Mouse (Mus musculus) midbrain, embryonic 15.5 days (tissue): ENCODE data around the gene C1ql4. TPM values are rescaled to one million over a fixed set of nuclear protein-coding genes. Genes with fewer than 3 reads are reported as not detected.

Experiments
- ATAC-seq: fragments of 200-750 bp; cut with Nextera tagmentation; replicated peaks from 2 replicates; pipeline ENCODE4 v1.8.0; 2017; ENCODE audit warnings: moderate TSS enrichment
- H3K27ac ChIP-seq: fragments of 300-500 bp; sonication (generic); 2 replicates; pipeline ENCODE4 v1.5.1; 2015; ENCODE audit warnings: mild to moderate bottlenecking, inconsistent platforms
- H3K27me3 ChIP-seq: fragments of 300-500 bp; sonication (generic); replicated peaks from 2 replicates; pipeline ENCODE4 v1.6.1; 2015; ENCODE audit warnings: inconsistent platforms
- H3K36me3 ChIP-seq: fragments of 300-500 bp; sonication (generic); replicated peaks from 2 replicates; pipeline ENCODE4 v1.6.1; 2015; ENCODE audit warnings: inconsistent platforms
- H3K4me1 ChIP-seq: fragments of 300-500 bp; sonication (generic); 2 replicates; pipeline ENCODE4 v1.6.1; 2015; ENCODE audit warnings: inconsistent platforms
- H3K4me2 ChIP-seq: fragments of 300-500 bp; sonication (generic); 2 replicates; pipeline ENCODE4 v1.6.1; 2015; ENCODE audit warnings: inconsistent platforms, mild to moderate bottlenecking, moderate library complexity
- H3K4me3 ChIP-seq: fragments of 300-500 bp; sonication (generic); 2 replicates; pipeline ENCODE4 v1.5.1; 2015; ENCODE audit warnings: mild to moderate bottlenecking, inconsistent platforms
- H3K9ac ChIP-seq: fragments of 300-500 bp; sonication (generic); 2 replicates; pipeline ENCODE4 v1.6.1; 2015; ENCODE audit warnings: mild to moderate bottlenecking, inconsistent platforms
- H3K9me3 ChIP-seq: fragments of 300-500 bp; sonication (generic); 2 replicates; pipeline ENCODE4 v1.6.1; 2016; ENCODE audit warnings: inconsistent platforms
- WGBS: fragments of 180-500 bp; shearing (Covaris S2); methylation state at CpG from one replicate; pipeline ENCODE4 v1.1.7; 2015; ENCODE audit warnings: mixed read lengths; 5-methylcytosine and 5-hydroxymethylcytosine counted together
- polyA plus RNA-seq: library from polyadenylated mRNA; unstranded; fragments of >200 nt; fragmentation: Nextera tagmentation; extraction: Ambion mirVana; gene quantifications from 2 replicates; pipeline ENCODE4 v1.2.1, GENCODE M21; 2015

The C1ql4 gene
- polyA plus RNA-seq, 1 experiment from 2014 or later = 12.4 TPM

DNA sequence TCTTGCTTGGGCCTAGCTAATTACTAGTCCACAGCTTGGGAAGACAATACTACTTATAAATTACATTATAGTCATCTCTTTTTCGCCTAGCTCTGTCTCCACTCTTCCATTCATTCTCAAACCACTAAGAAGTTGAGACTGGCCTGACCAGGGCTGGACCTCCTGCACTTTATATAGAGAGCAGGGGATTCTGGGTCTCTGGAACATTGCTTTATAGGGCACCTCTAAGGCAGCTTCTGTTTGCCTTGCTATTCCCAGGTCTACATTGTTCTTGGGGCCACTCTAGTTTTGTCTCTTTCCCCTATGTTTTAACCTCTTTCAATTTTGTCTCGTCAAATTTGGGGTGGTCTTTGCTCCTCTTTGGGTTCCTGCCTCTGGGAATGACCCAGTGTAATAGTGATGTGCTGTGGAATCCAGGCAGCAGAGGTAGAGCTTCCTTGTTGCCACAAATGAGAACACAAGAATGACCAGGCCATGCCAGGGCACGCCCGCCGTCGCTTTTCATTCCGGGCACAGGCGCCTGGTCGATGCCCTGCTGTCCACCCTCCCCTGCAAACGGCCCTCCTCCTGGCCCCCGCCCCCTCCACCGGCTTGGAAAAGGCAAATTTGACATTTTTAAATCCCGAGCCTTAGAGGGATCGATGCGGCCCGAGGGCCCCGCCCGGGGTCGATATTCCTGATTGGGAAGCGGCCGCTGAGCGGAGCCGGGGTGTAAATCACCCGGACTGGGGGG, 8.6 kb upstream of the C1ql4 start:
- no peak overlapping the region for H3K27ac ChIP-seq
- H3K4me1 ChIP-seq = peaks cover 53% of the 10 kb centered on the region
- H3K9ac ChIP-seq = peak overlapping the region; percentile 27; the same call in 1 of the 2 replicates
- peak overlapping the region; percentile 70 for H3K4me2 ChIP-seq
- H3K36me3 ChIP-seq = no peaks in the 10 kb centered on the region
- WGBS = 4% methylated on average over 24 of the region's 24 CpGs
- H3K27me3 ChIP-seq = peaks cover 59% of the 10 kb centered on the region
- no peak for ATAC-seq
- H3K9me3 ChIP-seq = no peaks in the 10 kb centered on the region
- H3K4me3 ChIP-seq = peak overlapping the region; percentile 34

DNA sequence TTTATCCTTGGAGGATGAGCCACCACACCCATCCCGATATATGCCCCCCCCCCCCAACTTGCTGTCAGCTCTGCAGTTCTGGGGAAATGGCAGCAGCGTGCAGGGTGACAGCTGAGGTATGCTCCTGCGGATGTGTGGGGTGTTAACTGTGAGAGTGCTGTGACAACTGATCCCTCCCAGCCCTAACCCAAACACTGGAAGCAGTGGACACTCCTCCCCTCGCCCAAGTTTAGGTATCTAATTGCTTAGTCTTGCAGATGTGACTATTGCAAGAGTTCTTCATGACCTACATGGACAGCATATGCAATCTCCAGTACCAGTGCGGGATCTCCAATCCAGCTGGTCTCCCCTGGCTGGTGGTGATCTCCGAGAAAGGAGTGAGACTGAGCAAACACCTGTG, 7.7 kb upstream of the C1ql4 start:
- Histone ChIP-seq H3K4me1 (peaks cover 58% of the 10 kb centered on the region), H3K9ac (no peak overlapping the region), H3K9me3 (no peaks in the 10 kb centered on the region), H3K4me3 (no peak overlapping the region), H3K27me3 (peaks cover 62% of the 10 kb centered on the region), H3K36me3 (no peaks in the 10 kb centered on the region), H3K4me2 (0 out of 2 replicates have a peak overlapping the region, but pooled peaks have one; percentile 24), H3K27ac (no peak overlapping the region)
- ATAC-seq = no peak
- WGBS = 8% methylated on average over 6 of the region's 6 CpGs

DNA sequence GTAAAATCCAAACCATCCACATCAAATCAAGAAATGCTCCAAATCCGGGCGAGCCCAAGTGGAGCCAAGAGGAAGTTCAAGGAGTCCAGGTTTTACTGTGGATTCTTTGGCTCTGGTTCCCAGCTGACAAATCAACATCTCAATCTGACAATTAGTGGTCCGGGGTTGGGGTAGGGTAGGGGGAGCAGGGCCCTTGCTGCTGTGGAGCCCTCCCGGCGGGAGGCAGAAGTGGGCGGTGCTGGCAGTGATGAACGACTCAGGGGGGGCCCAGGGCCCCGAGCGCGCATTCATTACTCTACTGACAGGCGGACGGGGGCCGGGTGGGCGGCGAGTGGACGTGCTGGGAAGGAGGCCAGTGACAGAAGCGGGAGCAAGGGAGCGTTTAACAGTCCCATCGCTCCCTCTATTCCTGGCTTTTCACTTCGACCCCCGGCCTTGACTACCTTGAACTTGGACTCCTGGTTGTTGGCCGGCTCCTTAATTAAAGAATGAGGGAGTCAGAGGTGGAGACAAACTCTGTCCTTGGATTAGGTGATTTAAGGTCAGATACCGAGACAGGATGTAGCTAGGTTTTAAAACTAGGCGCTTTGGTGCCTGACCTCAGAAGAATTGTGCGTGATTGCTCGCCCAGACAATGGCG, 7.1 kb upstream of the C1ql4 start:
- no peaks in the 10 kb centered on the region for H3K9me3 ChIP-seq
- H3K4me1 ChIP-seq = peaks cover 61% of the 10 kb centered on the region
- ATAC-seq = no peak
- peak overlapping the region; percentile 24; the same call in 1 of the 2 replicates for H3K4me2 ChIP-seq
- no peak overlapping the region for H3K27ac ChIP-seq
- H3K4me3 ChIP-seq = no peak overlapping the region
- 3% methylated on average over 27 of the region's 27 CpGs for WGBS
- H3K36me3 ChIP-seq = no peaks in the 10 kb centered on the region
- H3K27me3 ChIP-seq = peaks cover 59% of the 10 kb centered on the region
- H3K9ac ChIP-seq = no peak overlapping the region

DNA sequence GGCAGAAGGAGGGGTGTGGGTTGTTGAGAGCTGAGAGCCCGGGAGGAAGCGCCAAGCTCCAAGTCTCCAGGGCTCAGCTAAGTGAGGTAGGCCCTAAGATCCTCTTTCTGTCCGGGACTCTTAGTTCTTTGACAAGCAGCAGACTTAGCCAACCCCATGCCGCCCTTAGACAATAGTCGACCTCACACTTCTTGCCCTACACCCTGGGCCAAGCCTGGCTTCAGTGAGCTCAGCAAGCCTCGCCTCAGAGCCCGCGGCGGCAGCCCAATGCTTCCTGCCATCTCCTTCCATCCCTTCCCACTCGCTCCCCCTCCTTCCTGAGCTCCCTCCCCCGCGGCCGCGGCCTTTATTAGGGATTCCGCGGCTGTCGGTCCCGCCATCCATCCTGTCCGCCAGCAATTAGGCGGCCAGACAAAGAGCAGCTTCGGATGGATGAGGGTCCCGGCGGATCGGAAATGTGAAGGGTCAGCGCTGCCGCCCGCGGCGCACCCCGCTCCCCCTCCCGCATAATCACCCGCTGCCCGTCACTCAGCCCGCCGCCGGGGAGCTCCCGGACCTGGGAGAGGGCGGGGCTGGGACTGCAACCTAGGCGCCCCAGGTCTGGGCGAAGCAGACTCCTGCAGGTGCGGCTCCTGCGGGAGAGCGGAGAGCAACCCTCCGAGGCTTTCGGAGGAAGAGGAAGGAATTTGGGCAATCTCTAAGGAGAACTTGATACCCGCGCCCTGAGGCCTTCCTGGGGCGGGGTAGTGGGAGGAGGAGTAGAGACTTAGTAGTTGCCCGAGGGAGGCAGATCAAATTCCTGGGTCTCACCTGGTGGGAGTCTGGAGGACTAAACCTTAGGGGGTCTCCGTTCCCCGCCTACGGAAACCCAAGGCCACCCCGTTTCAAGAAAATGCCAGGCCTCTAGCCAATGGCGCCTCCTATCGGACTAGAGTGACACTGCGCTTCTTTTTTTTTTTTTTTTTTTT, 6.0 kb upstream of the C1ql4 start:
- peak overlapping the region; percentile 42 for H3K4me3 ChIP-seq
- peaks cover 60% of the 10 kb centered on the region for H3K4me1 ChIP-seq
- H3K9ac ChIP-seq = peak overlapping the region; percentile 41
- no peaks in the 10 kb centered on the region for H3K36me3 ChIP-seq
- under 1% methylated on average over 55 of the region's 56 CpGs for WGBS
- H3K27me3 ChIP-seq = peaks cover 61% of the 10 kb centered on the region
- peak overlapping the region; percentile 59 for H3K27ac ChIP-seq
- ATAC-seq = peak; percentile 53
- H3K4me2 ChIP-seq = peak overlapping the region; percentile 85
- no peaks in the 10 kb centered on the region for H3K9me3 ChIP-seq

DNA sequence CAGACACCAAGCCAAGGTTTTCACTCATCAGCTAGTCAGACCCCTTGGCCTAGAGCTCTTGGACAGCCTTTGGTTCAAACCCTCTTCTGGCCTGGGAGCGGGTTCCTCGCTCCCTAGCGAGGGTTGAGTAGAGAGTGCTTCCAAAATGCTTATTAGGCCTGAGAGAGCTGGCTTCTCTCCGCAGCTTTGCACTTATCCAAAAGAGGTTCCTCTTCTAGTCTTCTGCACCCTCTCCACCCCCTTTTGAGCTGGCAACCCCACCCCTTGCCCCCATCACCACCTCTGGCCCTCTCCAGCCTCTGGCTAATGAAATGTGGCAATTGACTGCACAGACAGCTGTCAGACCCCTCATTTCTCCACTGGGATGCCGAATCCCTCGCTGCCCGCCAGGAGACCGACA, 5.3 kb upstream of the C1ql4 start, which contains the start of gene Dnajc22:
Dnajc22 (plus strand) TSS at position 301 of the 400 bp plus-strand sequence.
- H3K4me2 ChIP-seq = peak within 1 kb of the TSS; percentile 85
- 30% methylated on average over 8 of the region's 8 CpGs for WGBS
- no peaks in the 10 kb centered on the region for H3K9me3 ChIP-seq
- peaks cover 60% of the 10 kb centered on the region for H3K4me1 ChIP-seq
- peaks cover 61% of the 10 kb centered on the region for H3K27me3 ChIP-seq
- peak within 1 kb of the TSS; percentile 42 for H3K4me3 ChIP-seq
- H3K9ac ChIP-seq = peak within 1 kb of the TSS; percentile 41
- ATAC-seq = no peak
- no peaks in the 10 kb centered on the region for H3K36me3 ChIP-seq
- H3K27ac ChIP-seq = peak within 1 kb of the TSS; percentile 59

DNA sequence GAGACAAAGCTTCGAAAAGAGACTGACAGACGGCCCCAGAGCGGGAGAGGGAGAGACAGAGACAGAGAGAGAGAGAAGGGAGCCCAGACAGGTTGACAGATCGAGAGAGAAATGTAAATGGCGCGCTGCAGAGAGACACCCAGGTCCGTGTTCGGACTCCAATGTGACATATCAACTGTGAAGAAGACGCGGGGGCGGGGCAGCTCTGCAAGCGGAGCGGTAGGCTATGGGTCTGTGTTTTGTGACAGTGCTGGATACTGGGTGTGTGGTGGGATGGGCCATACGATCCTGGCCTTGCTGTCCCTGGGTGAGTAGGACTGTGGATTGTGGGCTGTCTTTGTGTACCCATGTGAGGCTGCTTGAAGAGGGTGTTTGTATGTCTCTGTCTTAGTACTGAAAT, 1.5 kb upstream of the C1ql4 start:
- no peak for ATAC-seq
- 12% methylated on average over 14 of the region's 14 CpGs for WGBS
- H3K27me3 ChIP-seq = peaks cover 68% of the 10 kb centered on the region
- H3K4me3 ChIP-seq = no peak overlapping the region
- no peak overlapping the region for H3K27ac ChIP-seq
- no peaks in the 10 kb centered on the region for H3K9me3 ChIP-seq
- H3K36me3 ChIP-seq = no peaks in the 10 kb centered on the region
- peaks cover 38% of the 10 kb centered on the region for H3K4me1 ChIP-seq
- peak overlapping the region; percentile 47 for H3K4me2 ChIP-seq
- no peak overlapping the region for H3K9ac ChIP-seq

DNA sequence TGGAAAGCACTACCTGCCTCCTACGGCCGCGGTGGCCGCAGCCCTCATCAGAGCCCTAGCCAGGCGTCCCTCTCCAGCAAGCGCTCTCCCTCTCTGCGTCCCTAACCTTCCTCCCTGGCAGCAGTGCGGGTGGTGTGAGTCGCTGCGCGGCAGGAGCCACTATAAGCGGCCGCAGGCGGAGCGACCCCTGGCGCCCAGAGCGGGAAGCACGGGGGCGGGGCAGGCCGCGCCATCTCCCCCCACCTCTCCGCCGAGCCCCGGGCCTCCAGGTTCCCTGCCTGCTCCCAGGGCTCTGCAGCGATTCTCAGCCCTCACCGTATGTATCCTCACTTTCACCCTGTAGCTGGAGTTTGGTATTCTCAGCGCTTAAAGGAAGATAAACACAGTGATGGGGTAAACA, 675 bp upstream of the C1ql4 start:
- Histone ChIP-seq H3K4me1 (peaks cover 30% of the 10 kb centered on the region), H3K4me2 (peak overlapping the region; percentile 47), H3K9me3 (no peaks in the 10 kb centered on the region), H3K27ac (peak overlapping the region; percentile 26; the same call in 1 of the 2 replicates), H3K4me3 (peak overlapping the region; percentile 31), H3K9ac (peak overlapping the region; percentile 20; the same call in 1 of the 2 replicates), H3K36me3 (no peaks in the 10 kb centered on the region), H3K27me3 (peaks cover 73% of the 10 kb centered on the region)
- WGBS = under 1% methylated on average over 25 of the region's 27 CpGs
- ATAC-seq = peak; percentile 49; the same call in 1 of the 2 replicates

DNA sequence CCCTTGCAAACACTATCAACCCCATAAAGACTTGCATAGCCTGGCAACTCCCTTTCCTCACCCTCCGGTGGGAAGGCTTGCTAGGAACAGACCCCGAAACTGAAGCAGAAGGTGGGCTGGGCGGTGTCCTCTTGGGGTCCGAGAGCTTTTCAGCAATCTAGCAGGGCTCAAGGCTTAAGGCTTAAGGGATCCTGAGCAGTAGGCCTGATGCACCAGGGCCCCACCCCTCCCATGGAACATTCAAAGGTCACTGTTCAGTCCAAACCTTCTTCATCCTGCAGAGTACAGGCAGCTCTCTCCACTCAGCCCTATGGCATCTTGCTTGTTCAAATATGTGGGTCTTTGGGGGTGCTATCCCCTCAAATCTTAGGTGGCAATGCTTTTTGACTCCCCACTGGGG, 1.6 kb downstream of the C1ql4 start:
- H3K36me3 ChIP-seq = no peaks in the 10 kb centered on the region
- H3K4me2 ChIP-seq = no peak overlapping the region; the same call in 1 of the 2 replicates
- H3K27me3 ChIP-seq = peaks cover 58% of the 10 kb centered on the region
- no peak overlapping the region for H3K9ac ChIP-seq
- ATAC-seq = no peak
- H3K27ac ChIP-seq = no peak overlapping the region
- no peaks in the 10 kb centered on the region for H3K9me3 ChIP-seq
- H3K4me3 ChIP-seq = peak overlapping the region; percentile 4; the same call in 1 of the 2 replicates
- WGBS = 67% methylated on average over 4 of the region's 4 CpGs
- H3K4me1 ChIP-seq = peaks cover 29% of the 10 kb centered on the region

DNA sequence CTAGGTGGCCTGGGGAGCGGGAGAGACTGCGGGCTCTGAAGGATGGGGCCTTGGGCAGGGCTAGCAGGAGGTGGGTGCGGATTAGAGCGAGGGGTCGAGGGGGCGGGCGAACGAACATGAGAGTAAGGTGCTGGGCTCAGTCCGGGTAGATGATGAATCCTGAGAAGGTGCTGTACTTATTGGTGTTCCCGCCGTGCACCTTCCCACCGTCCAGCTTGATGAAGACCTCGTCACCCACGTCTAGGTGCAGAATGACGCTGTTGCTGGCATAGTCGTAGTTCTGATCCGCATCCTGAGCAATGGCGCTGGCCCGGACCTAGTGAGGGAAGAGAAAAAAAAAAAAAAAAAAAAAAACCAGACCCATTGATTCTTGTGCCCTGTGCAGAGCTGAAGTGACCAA, 3.0 kb downstream of the C1ql4 start:
- Histone ChIP-seq H3K27me3 (peaks cover 54% of the 10 kb centered on the region), H3K4me1 (peaks cover 21% of the 10 kb centered on the region), H3K9me3 (no peaks in the 10 kb centered on the region), H3K4me3 (no peak overlapping the region), H3K4me2 (no peak overlapping the region), H3K36me3 (no peaks in the 10 kb centered on the region), H3K9ac (no peak overlapping the region), H3K27ac (no peak overlapping the region)
- WGBS = 9% methylated on average over 19 of the region's 19 CpGs
- no peak for ATAC-seq

DNA sequence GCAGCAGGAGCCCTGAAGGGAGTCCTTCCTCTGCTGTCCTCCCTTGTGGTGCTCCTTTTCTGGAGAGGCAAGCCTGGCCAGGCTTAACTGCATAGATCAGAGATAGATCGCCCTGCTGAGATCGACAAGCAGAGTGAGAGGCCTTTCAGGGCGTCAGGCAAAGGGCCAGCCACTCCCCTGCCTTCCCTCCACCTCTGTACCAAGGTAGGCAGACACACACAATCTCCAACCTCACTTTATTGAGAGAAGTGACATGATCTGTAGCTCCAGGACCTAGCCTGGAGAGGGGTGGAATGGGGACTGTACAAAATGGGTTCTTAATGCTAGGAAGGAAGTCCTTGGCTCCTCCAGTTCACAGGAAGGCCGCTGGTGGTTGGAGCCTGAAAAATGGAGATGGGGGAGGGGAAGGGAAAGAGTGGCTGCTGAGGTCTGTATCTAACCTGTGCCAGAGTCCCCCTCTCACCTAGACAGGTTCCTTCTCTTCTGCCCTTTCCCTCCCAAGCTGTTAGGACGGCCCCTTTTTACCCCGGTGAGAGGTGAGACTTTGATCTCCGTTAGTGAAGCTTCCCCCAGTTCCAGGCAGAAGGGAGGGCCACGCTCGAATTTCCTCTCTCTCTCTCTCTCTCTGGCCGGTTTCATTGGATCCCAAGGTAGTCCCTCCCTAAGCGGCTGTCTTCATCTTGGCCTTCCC, 3.6 kb downstream of the C1ql4 start:
- H3K27ac ChIP-seq = no peak overlapping the region
- no peak for ATAC-seq
- peaks cover 48% of the 10 kb centered on the region for H3K27me3 ChIP-seq
- H3K36me3 ChIP-seq = no peaks in the 10 kb centered on the region
- H3K4me3 ChIP-seq = no peak overlapping the region
- WGBS = 13% methylated on average over 11 of the region's 11 CpGs
- H3K9ac ChIP-seq = no peak overlapping the region
- peaks cover 17% of the 10 kb centered on the region for H3K4me1 ChIP-seq
- H3K4me2 ChIP-seq = no peak overlapping the region
- no peaks in the 10 kb centered on the region for H3K9me3 ChIP-seq

DNA sequence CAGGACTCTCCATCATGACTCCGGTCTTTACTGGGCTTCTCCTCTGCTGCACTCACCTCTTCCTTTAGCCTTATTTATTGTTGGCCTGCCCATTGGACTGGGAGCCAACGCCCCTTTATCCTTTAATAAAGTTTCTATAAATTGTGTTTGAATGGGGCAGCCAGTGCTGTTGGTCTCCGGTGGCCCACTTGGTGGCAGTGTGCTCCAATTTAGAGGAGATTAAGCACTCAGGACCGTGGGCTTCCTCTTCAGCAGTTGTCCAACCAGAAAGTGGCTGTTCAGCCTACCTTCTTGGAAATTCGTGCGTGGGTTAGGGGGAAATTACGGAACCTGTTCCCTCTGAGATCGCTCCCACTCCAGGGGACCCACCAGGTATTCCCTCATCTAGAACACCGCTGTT, 4.4 kb downstream of the C1ql4 start:
- WGBS = 66% methylated on average over 9 of the region's 9 CpGs
- peaks cover 9% of the 10 kb centered on the region for H3K4me1 ChIP-seq
- no peak overlapping the region for H3K27ac ChIP-seq
- H3K27me3 ChIP-seq = peaks cover 40% of the 10 kb centered on the region
- no peaks in the 10 kb centered on the region for H3K36me3 ChIP-seq
- H3K4me2 ChIP-seq = no peak overlapping the region
- no peak for ATAC-seq
- H3K4me3 ChIP-seq = no peak overlapping the region
- no peak overlapping the region for H3K9ac ChIP-seq
- no peaks in the 10 kb centered on the region for H3K9me3 ChIP-seq
